Mouse (Mus musculus): ENCODE measurements around the gene Chsy1. TPM values are rescaled to one million over a fixed set of nuclear protein-coding genes. Genes with fewer than 3 reads are reported as not detected.
A peak's percentile ranks its signal among the peaks of the same experiment; 100 is the strongest.

Chsy1 gene
- polyA plus RNA-seq, 1 experiment from 2014 or later, result 22.5 TPM

DNA sequence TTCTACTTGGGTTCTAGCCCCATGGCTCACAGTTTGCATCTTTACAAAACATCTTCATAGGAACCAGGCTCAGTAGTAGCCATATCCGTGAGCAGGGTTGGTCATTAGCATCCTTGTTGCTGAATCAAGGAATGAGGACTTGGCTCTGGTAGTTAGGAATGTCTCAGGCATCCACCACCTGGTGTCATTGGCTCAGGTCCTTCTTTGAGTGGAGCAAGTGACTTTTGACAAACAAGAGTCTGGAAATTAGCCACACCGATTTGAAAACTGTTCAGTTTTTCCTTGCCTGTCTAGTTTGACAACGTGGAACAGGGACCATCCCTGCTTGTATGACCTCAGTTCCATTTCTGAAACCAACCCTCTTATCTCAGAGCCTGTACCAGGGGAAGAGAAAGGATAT is 41.1 kb downstream of the Chsy1 start:
- no peak overlapping the region for H3K4me2 ChIP-seq (replicated peaks; ENCODE audit: low read depth, low read length)
- no peak for DNase-seq (ENCODE audit: low spot score)
- no peaks in the 10 kb centered on the region for H3K9me3 ChIP-seq (ENCODE audit: low read length)
- 0 out of 2 replicates have a peak, but pooled peaks cover 4% of the 10 kb centered on the region for H3K4me1 ChIP-seq (ENCODE audit: insufficient read depth, low read depth, low read length)
- TF ChIP-seq EP300 (IDR thresholded peaks at IDR 0.05) (no peak), CTCF (IDR thresholded peaks at IDR 0.05) (no peak)
- no peaks in the 10 kb centered on the region for H3K27me3 ChIP-seq (replicated peaks; ENCODE audit: insufficient read depth, low read length)
- no peaks in the 10 kb centered on the region for H3K36me3 ChIP-seq (ENCODE audit: insufficient read depth, low read length)
- no peak overlapping the region for H3K4me3 ChIP-seq (ENCODE audit: low read depth, low read length)
- no peak for ATAC-seq
- WGBS, result 42% methylated on average over 3 of the region's 3 CpGs
- no peak overlapping the region for H3K9ac ChIP-seq (replicated peaks; ENCODE audit: low read depth)
- H3K27ac ChIP-seq (ENCODE audit: low read length), result no peak overlapping the region

DNA sequence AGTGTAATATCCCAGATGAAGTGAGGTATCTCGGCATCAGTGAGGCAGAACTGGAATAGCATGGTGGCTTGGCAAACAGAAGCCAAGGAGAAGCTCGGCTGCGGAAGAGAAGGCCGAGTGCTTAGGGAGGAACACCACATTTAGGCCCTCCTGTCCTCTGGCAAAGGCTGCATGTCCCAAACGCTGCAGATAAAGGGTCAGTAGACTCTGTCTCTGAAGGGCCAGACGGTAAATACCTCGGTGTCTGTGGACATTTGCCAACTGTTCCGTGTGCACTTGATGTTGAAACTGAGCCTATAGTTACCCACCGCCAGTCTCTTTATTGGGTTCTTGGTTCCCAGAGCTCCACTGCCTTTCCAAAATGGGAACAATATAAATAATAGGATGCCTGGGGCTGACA is 48.1 kb downstream of the Chsy1 start:
- WGBS, result 33% methylated on average over 9 of the region's 9 CpGs

DNA sequence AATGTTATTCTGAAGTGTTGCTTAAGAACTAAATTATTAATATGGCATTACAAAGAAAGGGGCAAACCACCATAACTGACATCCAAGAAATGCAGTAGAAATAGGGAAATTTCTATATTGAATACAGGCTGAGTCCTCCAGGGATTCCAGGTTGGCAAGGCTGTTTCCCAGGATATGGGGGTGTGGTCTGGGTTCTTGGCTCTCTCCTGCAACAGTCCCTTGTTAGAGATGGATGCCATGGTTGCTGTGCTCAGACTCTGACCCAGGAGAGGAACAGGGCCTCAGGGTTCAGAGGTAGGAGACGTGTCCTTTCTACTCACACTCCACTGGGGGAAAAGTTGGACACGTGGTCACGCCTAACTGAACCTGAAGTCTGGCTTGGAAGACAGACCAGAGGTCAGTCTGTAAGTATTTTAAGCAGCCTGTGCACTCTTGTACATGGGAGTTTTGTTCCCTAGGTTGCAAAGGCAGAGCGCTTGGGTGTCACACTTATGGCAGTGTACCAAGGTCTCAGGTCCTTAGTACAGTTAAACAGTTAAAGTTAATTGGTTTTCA is 48.6 kb downstream of the Chsy1 start:
- ATAC-seq (no peak), DNase-seq (ENCODE audit: low spot score) (no peak)
- Histone ChIP-seq H3K9me3 (ENCODE audit: low read length) (no peaks in the 10 kb centered on the region), H3K9ac (replicated peaks; ENCODE audit: low read depth) (no peak overlapping the region), H3K36me3 (ENCODE audit: insufficient read depth, low read length) (no peaks in the 10 kb centered on the region), H3K4me2 (replicated peaks; ENCODE audit: low read depth, low read length) (no peak overlapping the region), H3K27me3 (replicated peaks; ENCODE audit: insufficient read depth, low read length) (no peaks in the 10 kb centered on the region), H3K4me1 (ENCODE audit: insufficient read depth, low read depth, low read length) (no peaks in the 10 kb centered on the region), H3K27ac (ENCODE audit: low read length) (no peak overlapping the region), H3K4me3 (ENCODE audit: low read depth, low read length) (no peak overlapping the region)
- no peak for TF ChIP-seq EP300 (IDR thresholded peaks at IDR 0.05)
- TF ChIP-seq CTCF (IDR thresholded peaks at IDR 0.05), result no peak
- 92% methylated on average over 4 of the region's 4 CpGs for WGBS

More for the DNA sequence above, 48.1 kb downstream of the Chsy1 start:
- ATAC-seq (no peak), DNase-seq (ENCODE audit: low spot score) (peak; percentile 22)
- Histone ChIP-seq H3K9me3 (ENCODE audit: low read length) (no peaks in the 10 kb centered on the region), H3K4me3 (ENCODE audit: low read depth, low read length) (no peak overlapping the region), H3K36me3 (ENCODE audit: insufficient read depth, low read length) (no peaks in the 10 kb centered on the region), H3K4me2 (replicated peaks; ENCODE audit: low read depth, low read length) (no peak overlapping the region), H3K4me1 (ENCODE audit: insufficient read depth, low read depth, low read length) (no peaks in the 10 kb centered on the region), H3K9ac (replicated peaks; ENCODE audit: low read depth) (no peak overlapping the region), H3K27me3 (replicated peaks; ENCODE audit: insufficient read depth, low read length) (no peaks in the 10 kb centered on the region), H3K27ac (ENCODE audit: low read length) (no peak overlapping the region)
- TF ChIP-seq CTCF (IDR thresholded peaks at IDR 0.05) (no peak), EP300 (IDR thresholded peaks at IDR 0.05) (no peak)

DNA sequence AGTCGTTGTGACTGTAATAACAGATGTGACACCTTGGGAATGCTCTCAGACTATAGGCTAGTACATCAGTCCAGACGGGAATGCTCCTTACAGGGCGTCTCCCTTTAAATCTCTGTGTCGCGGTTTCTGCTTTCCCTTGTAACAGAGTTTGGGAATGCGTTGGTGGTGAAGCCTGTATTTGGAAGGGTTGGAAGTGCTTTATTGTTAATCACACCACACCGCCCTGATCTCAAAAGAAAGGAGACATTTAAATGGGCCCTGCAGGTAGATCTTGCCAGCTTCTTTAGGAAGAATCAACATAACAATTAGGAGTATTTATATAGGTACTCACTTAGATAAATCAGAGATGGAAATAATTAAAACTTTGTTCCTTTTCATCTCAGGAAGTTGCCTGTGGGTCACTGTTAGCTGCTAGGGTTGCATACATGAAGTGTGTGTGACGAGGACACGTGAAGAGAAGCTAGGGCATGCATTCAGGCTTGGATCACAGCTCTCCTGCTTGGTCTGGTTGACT is 49.4 kb downstream of the Chsy1 start:
- DNase-seq (ENCODE audit: low spot score), result no peak

DNA sequence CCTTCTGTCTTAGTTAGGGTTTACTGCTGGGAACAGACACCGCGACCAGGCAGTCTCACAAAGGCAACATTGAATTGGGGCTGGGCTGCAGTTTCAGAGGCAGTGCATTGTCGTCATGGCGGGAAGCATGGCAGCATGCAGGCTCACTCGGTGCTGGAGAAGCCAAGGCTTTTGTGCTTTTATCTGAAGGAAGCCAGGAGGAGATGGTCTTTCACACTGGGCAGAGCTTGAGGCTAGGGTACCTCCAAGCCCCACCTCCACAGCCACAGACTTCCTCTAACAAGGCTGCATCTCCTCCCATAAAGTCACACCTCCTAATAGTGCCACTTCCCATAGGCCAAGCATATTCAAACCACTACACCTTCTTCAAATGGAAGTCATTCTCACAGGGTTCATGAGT is 50.6 kb downstream of the Chsy1 start:
- DNase-seq (ENCODE audit: low spot score) (no peak), ATAC-seq (no peak)
- H3K36me3 ChIP-seq (ENCODE audit: insufficient read depth, low read length), result no peaks in the 10 kb centered on the region
- H3K4me1 ChIP-seq (ENCODE audit: insufficient read depth, low read depth, low read length), result peaks cover 7% of the 10 kb centered on the region
- H3K9ac ChIP-seq (replicated peaks; ENCODE audit: low read depth), result no peak overlapping the region
- 83% methylated on average over 5 of the region's 5 CpGs for whole genome bisulfite sequencing
- no peak overlapping the region for H3K27ac ChIP-seq (ENCODE audit: low read length)
- no peak overlapping the region for H3K4me2 ChIP-seq (replicated peaks; ENCODE audit: low read depth, low read length)
- TF ChIP-seq CTCF (IDR thresholded peaks at IDR 0.05), result no peak
- TF ChIP-seq EP300 (IDR thresholded peaks at IDR 0.05), result no peak
- H3K27me3 ChIP-seq (replicated peaks; ENCODE audit: insufficient read depth, low read length), result no peaks in the 10 kb centered on the region
- H3K4me3 ChIP-seq (ENCODE audit: low read depth, low read length), result no peak overlapping the region
- no peaks in the 10 kb centered on the region for H3K9me3 ChIP-seq (ENCODE audit: low read length)

More for the DNA sequence above, 49.4 kb downstream of the Chsy1 start:
- no peak for TF ChIP-seq EP300 (IDR thresholded peaks at IDR 0.05)
- TF ChIP-seq CTCF (IDR thresholded peaks at IDR 0.05), result no peak
- no peak for ATAC-seq
- Histone ChIP-seq H3K9ac (replicated peaks; ENCODE audit: low read depth) (no peak overlapping the region), H3K4me1 (ENCODE audit: insufficient read depth, low read depth, low read length) (no peaks in the 10 kb centered on the region), H3K4me2 (replicated peaks; ENCODE audit: low read depth, low read length) (no peak overlapping the region), H3K9me3 (ENCODE audit: low read length) (no peaks in the 10 kb centered on the region), H3K27me3 (replicated peaks; ENCODE audit: insufficient read depth, low read length) (no peaks in the 10 kb centered on the region), H3K36me3 (ENCODE audit: insufficient read depth, low read length) (no peaks in the 10 kb centered on the region), H3K27ac (ENCODE audit: low read length) (no peak overlapping the region), H3K4me3 (ENCODE audit: low read depth, low read length) (no peak overlapping the region)
- 83% methylated on average over 9 of the region's 9 CpGs for WGBS

DNA sequence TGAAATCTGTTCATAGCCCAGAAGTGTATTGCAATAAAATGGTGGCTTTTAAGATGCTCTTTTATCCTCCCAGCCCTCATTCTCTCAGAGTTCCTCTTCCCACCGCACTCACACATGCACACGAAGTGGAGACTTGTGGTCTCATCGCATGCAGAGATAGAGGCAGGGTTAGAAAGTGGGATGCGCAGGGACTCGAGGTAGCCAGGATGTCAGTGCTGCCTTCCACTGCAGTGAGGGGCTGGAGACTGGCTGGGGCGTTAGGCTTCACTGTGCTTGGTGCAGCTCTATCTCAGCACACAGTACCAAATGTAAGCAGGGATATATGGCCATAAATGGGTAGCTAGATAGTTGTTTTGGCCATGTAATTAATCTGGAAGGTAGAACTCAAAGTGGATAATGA is 52.5 kb downstream of the Chsy1 start:
- Histone ChIP-seq H3K27ac (ENCODE audit: low read length) (no peak overlapping the region), H3K36me3 (ENCODE audit: insufficient read depth, low read length) (no peaks in the 10 kb centered on the region), H3K9ac (replicated peaks; ENCODE audit: low read depth) (no peak overlapping the region), H3K4me1 (ENCODE audit: insufficient read depth, low read depth, low read length) (peaks cover 7% of the 10 kb centered on the region), H3K27me3 (replicated peaks; ENCODE audit: insufficient read depth, low read length) (no peaks in the 10 kb centered on the region), H3K4me3 (ENCODE audit: low read depth, low read length) (no peak overlapping the region), H3K4me2 (replicated peaks; ENCODE audit: low read depth, low read length) (no peak overlapping the region), H3K9me3 (ENCODE audit: low read length) (no peaks in the 10 kb centered on the region)
- TF ChIP-seq CTCF (IDR thresholded peaks at IDR 0.05), result no peak
- no peak for TF ChIP-seq EP300 (IDR thresholded peaks at IDR 0.05)
- DNase-seq (ENCODE audit: low spot score) (no peak), ATAC-seq (no peak)
- WGBS, result 86% methylated on average over 6 of the region's 6 CpGs
